Mouse (Mus musculus) limb, embryonic 14.5 days (tissue): ENCODE results near the gene Irf2bp2. TPM values are rescaled to one million over a fixed set of nuclear protein-coding genes. Genes with fewer than 3 reads are reported as not detected.

Experiments used
- ATAC-seq: fragments of 200-750 bp; cut with Nextera tagmentation; 2 replicates; pipeline ENCODE4 v1.8.0; 2017; ENCODE audit warnings: low read depth, moderate number of reproducible peaks, moderate TSS enrichment; ENCODE audit not compliant: low FRiP score
- DNase-seq: peaks from one replicate; pipeline ENCODE4 v3.0.0-alpha.2; 2015; ENCODE audit warnings: low spot score
- H3K27ac ChIP-seq: fragments of 300-500 bp; sonication (generic); replicated peaks from 2 replicates; pipeline ENCODE4 v1.5.1; 2014; ENCODE audit warnings: low read depth, mild to moderate bottlenecking, low read length, moderate library complexity, mixed read lengths
- H3K27me3 ChIP-seq: fragments of 300-500 bp; sonication (generic); 2 replicates; pipeline ENCODE4 v1.6.1; 2014; ENCODE audit warnings: low read length, mixed read lengths; ENCODE audit not compliant: control insufficient read depth, insufficient read depth
- H3K36me3 ChIP-seq: fragments of 300-500 bp; sonication (generic); 2 replicates; pipeline ENCODE4 v1.6.1; 2014; ENCODE audit warnings: mild to moderate bottlenecking, low read length, moderate library complexity, mixed read lengths; ENCODE audit not compliant: control insufficient read depth, insufficient read depth
- H3K4me1 ChIP-seq: fragments of 300-500 bp; sonication (generic); 2 replicates; pipeline ENCODE4 v1.6.1; 2014; ENCODE audit warnings: antibody characterized with exemption, low read length, mixed read lengths; ENCODE audit not compliant: control insufficient read depth, insufficient read depth
- H3K4me2 ChIP-seq: fragments of 300-500 bp; sonication (generic); replicated peaks from 2 replicates; pipeline ENCODE4 v1.6.1; 2014; ENCODE audit warnings: low read depth, mild to moderate bottlenecking, low read length, moderate library complexity; ENCODE audit not compliant: severe bottlenecking
- H3K4me3 ChIP-seq: fragments of 300-500 bp; sonication (generic); replicated peaks from 2 replicates; pipeline ENCODE4 v1.5.1; 2014; ENCODE audit warnings: low read length
- H3K9ac ChIP-seq: fragments of 300-500 bp; sonication (generic); 2 replicates; pipeline ENCODE4 v1.6.1; 2014; ENCODE audit warnings: mild to moderate bottlenecking, low read depth, low read length, moderate library complexity; ENCODE audit not compliant: severe bottlenecking
- H3K9me3 ChIP-seq: fragments of 300-500 bp; sonication (generic); 2 replicates; pipeline ENCODE4 v1.6.1; 2016; ENCODE audit warnings: low read length; ENCODE audit not compliant: control insufficient read depth
- POLR2A ChIP-seq: fragments of 200-500 bp; IDR thresholded peaks from 2 replicates; pipeline ENCODE4 v1.8.0; 2012; ENCODE audit warnings: inconsistent platforms, mild to moderate bottlenecking, moderate library complexity, borderline replicate concordance; ENCODE audit not compliant: insufficient read depth, insufficient read length; ENCODE audit errors: extremely low read depth
- WGBS: fragments of 180-500 bp; shearing (Covaris S2); extraction: QIAGEN DNeasy Blood & Tissue Kit; methylation state at CpG from one replicate; pipeline ENCODE4 v1.1.7; 2014; 5-methylcytosine and 5-hydroxymethylcytosine counted together
- polyA plus RNA-seq, 2 experiments: library from polyadenylated mRNA; depleted of rRNA in 1 of 2; stranded (reverse) in 1 of 2; unstranded in 1 of 2; fragments of >200 nt; fragmentation: Nextera tagmentation in 1 of 2; extraction: Ambion mirVana in 1 of 2; gene quantifications; 2 replicates each; pipeline versions ENCODE4 v1.2.1 to v1.2.3; 2012 to 2014

Gene Irf2bp2
- polyA plus RNA-seq, 2 experiments: 10.1 to 44.5 TPM

DNA sequence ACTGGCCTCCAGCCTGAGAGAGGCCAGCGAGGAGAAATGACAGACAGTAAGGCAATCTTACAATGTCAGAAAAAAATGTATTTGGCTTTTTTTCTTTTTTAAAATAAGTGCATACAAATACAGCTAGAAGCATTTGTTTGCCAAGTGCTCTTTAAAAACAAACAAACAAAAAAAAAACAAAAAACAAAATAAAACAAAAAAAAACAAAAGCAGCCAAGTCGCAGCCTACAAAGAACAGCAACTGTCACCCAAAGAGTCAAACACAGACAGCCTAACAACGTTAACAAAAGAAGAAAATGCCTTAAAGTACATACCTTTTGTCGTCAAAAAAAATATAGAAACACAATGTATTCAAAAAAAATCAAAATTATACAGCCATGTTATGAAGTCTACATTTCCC is 3.2 kb downstream of the Irf2bp2 start:
- no peaks in the 10 kb centered on the region for H3K27me3 ChIP-seq
- peak overlapping the region; percentile 100 for H3K9ac ChIP-seq
- peak overlapping the region; percentile 96 for H3K4me2 ChIP-seq
- peaks cover 43% of the 10 kb centered on the region for H3K36me3 ChIP-seq
- DNase-seq (no peak), ATAC-seq (no peak)
- TF ChIP-seq POLR2A: no peak
- no peaks in the 10 kb centered on the region for H3K9me3 ChIP-seq
- peak overlapping the region; percentile 99 for H3K4me3 ChIP-seq
- no peak overlapping the region; the same call in 1 of the 2 replicates for H3K27ac ChIP-seq
- WGBS: 20% methylated on average over 4 of the region's 4 CpGs
- peaks cover 42% of the 10 kb centered on the region for H3K4me1 ChIP-seq

DNA sequence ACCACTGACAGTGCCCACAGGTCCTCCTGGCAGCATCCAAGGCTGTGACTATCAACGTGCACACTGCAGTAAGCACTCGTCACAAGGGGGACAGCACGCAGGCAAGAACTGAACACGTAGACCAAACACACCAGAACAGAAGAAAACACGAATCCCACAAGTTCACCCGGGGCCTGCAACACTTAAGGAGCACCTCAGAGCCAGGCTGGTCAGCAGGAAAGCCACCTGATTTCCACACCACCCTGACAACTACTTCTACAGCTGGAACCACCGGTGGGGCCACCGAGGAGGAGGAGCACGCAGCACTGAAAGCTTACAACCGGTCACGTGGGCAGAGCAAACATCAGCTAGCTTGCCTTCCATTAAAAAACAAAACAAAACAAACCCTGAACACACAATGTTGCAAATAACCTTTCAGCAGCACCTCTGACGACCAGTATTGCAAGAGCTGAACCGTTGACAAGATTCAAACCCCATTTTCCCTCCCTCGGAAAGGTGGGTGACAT is 3.7 kb downstream of the Irf2bp2 start:
- H3K27ac ChIP-seq: no peak overlapping the region; the same call in 1 of the 2 replicates
- H3K4me3 ChIP-seq: peak overlapping the region; percentile 99
- 5% methylated on average over 14 of the region's 14 CpGs for WGBS
- peaks cover 38% of the 10 kb centered on the region for H3K4me1 ChIP-seq
- DNase-seq (no peak), ATAC-seq (no peak)
- peak overlapping the region; percentile 96 for H3K4me2 ChIP-seq
- peaks cover 43% of the 10 kb centered on the region for H3K36me3 ChIP-seq
- H3K9ac ChIP-seq: peak overlapping the region; percentile 100
- H3K9me3 ChIP-seq: no peaks in the 10 kb centered on the region
- TF ChIP-seq POLR2A: no peak
- H3K27me3 ChIP-seq: no peaks in the 10 kb centered on the region

DNA sequence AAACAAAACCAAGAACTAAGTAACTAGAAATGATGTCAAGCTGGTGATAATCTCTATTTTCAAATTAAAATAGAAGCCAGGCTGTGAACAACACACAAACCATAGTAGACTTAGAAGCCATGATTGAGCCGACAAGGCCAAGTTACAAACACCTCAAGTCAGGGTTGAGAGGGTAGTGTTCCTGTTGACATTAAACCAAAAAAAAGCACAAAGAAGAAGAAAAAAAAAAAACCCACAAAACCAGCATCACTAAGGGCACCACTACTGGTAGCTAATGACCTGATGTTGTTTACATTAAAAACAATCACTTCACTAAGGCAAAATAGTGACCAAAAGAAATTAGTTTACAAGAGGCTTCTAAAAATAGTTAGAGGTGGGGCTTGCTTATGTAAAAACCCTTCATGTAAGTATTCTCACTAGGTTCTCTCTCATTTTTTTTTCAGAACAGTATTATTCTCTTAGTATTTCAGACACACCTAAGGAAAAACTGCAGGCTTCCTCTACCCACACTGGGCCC is 4.2 kb downstream of the Irf2bp2 start:
- TF ChIP-seq POLR2A: no peak
- no peaks in the 10 kb centered on the region for H3K9me3 ChIP-seq
- DNase-seq (no peak), ATAC-seq (no peak)
- H3K27ac ChIP-seq: no peak overlapping the region; the same call in 1 of the 2 replicates
- WGBS: 10% methylated on average over 1 of the region's 1 CpGs
- H3K4me3 ChIP-seq: peak overlapping the region; percentile 99
- no peaks in the 10 kb centered on the region for H3K27me3 ChIP-seq
- H3K36me3 ChIP-seq: peaks cover 43% of the 10 kb centered on the region
- H3K4me1 ChIP-seq: peaks cover 38% of the 10 kb centered on the region
- H3K4me2 ChIP-seq: peak overlapping the region; percentile 96
- H3K9ac ChIP-seq: peak overlapping the region; percentile 100

DNA sequence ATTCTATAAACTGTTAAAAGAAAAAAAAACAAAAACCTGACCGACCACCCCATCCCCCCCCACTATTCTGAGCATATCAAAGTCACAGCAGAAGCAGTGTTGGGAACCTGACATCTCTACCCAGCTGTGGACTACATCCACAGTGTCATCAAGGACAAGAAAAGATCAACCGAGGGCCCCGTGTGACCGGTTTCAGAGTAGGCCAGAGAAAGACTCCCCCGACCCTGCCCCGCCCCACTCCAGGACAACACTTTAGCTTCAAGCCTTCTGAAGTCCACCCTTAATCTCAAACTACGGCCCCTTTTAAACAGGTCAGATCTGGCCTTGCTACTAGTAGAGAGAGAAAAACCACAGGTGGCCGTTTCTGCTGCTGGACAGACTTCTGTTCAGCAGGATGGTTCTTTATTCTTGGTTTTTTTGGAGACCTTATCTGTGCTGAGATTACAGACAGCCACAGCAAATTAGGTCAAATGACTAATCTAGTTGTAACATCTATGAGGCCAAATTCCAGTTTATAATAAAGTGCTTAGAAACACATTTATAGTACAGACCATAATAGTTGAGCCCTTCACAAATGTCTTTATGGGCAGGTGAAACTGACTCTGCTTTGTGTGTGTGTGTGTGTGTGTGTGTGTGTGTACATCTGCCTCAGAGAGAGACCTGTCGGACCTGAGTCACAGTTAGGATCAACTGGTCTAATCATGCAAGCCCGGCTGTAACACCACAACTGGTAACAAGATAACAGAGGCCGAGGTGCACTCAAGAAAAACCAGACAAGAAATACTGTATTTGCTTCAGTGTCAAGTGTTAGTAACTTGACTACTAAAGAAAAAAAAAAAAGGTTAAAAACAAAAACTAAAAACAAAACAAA is 4.9 kb downstream of the Irf2bp2 start:
- DNase-seq: no peak
- no peak for ATAC-seq
- Histone ChIP-seq H3K4me2 (peak overlapping the region; percentile 96), H3K27me3 (no peaks in the 10 kb centered on the region), H3K36me3 (peaks cover 43% of the 10 kb centered on the region), H3K4me1 (peaks cover 44% of the 10 kb centered on the region), H3K27ac (no peak overlapping the region), H3K9me3 (no peaks in the 10 kb centered on the region), H3K9ac (peak overlapping the region; percentile 100), H3K4me3 (peak overlapping the region; percentile 99)
- WGBS: 19% methylated on average over 11 of the region's 11 CpGs
- TF ChIP-seq POLR2A: no peak

DNA sequence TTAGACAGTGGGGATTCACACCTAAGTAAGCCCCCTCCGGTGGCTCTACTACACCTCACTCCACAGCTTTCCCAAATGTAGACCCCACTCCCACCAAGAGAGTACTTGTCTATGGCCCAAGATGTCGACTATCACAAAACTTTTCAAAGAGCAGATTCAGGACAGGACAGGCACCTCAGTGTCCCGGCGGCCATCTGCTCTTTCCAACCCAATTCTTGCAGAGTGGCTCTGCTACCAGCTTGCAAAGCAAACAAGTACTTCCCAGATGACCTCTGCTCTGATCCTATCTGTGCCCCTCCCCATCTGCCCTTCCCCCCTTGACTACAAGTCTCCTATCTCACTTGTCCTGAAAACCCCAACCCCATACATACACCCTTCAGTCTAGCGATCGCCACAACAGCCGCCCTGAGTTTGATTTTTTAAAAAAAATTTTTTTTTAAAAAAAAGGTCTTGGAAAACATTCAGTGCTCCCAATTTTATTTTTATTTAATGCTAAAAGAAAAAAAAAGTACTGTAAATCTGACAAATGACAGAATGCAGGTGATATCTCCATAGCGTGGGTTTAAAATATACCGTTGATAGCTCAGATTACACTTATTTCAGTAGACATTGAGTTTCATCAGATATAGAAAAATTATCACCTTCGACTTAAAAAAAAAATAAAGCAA is 5.8 kb downstream of the Irf2bp2 start:
- WGBS: 59% methylated on average over 10 of the region's 10 CpGs
- Histone ChIP-seq H3K9ac (peak overlapping the region; percentile 43), H3K27me3 (no peaks in the 10 kb centered on the region), H3K9me3 (no peaks in the 10 kb centered on the region), H3K4me1 (peaks cover 46% of the 10 kb centered on the region), H3K4me2 (peak overlapping the region; percentile 96), H3K27ac (0 out of 2 replicates have a peak overlapping the region, but pooled peaks have one; percentile 19), H3K36me3 (peaks cover 43% of the 10 kb centered on the region), H3K4me3 (peak overlapping the region; percentile 99)
- no peak for TF ChIP-seq POLR2A
- DNase-seq: no peak
- ATAC-seq: no peak
